Mouse (Mus musculus) cerebellum, adult 11-12 months (tissue): ENCODE measurements around the gene Rnf114.

ENCODE experiments used
- DNase-seq: peaks from one replicate; pipeline ENCODE4 v3.0.0; 2022

Gene Rnf114

DNA sequence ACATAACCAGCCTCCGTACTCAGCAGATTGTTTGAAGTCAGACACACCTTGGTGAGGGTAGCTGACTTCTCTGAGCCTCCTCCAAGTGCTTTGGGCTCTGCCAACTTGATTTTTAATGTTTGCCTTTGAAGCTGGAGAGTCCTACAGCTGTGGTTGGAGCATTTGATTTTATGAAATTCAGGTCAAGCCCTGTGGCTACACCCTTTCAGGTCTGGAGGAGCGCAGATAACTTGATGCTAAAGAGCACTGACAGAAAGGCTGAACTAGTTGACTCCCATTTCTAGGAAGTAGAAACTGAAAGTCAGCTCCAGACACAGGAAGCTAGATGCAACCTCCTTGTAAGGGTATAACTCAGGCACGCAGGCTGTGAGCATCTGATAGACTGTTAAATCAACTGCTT lies 12.7 kb downstream of the Rnf114 start:
- DNase-seq = no peak

DNA sequence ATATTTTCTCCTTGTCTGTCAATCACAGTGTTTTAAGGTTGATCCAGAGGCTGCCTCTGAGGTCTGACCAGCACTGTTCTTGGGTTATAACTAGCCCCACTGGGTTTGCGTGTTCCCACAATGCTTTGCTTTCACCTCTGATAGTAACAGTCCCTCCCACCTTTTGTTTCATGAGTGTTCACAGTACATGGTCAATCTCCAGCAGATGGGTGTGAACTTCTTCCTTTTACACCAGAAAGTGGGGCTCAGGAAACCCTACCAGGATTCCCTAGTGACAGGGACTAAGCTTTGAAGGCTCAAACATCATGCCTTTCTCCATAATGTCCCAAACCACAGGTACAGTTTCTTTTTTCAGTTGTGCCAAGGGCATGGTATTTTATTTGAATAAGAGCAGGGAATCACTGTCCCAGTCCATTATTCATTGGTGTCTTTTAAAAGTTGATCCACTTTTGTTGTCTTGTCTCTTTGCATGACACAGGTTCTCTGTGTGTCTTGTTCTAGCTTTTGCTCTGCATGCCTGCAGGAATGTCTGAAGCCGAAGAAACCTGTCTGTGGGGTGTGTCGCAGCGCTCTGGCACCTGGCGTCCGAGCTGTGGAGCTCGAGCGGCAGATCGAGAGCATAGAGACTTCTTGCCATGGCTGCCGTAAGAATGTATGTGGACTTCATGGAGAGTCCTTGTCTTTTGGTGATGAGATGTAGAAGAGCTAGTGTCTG lies 14.3 kb downstream of the Rnf114 start:
- DNase-seq = peak; percentile 20

- DNase-seq = no peak
Observed at GRCm38 (mm10) chr2:167507719-167508385, 15.4 kb downstream of the Rnf114 start.

DNA sequence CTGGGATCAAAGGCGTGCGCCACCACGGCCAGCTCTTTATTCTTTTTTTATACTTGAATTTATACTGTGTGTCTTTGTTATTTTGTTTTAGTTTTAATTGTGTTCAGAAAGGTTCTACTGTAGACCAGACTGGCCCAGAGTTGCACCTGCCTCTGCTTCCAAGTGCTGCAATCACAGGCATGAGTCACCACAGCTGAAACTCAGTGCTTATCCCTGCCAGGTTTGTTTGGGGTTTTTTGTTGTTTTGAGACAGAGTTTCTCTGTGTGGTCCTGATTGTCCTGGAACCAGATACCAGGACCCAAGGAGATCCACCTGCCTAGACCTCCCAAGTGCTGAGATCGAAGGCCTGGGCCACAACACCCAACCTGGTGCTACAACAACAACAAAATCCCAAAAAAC lies 16.1 kb downstream of the Rnf114 start:
- no peak for DNase-seq

DNA sequence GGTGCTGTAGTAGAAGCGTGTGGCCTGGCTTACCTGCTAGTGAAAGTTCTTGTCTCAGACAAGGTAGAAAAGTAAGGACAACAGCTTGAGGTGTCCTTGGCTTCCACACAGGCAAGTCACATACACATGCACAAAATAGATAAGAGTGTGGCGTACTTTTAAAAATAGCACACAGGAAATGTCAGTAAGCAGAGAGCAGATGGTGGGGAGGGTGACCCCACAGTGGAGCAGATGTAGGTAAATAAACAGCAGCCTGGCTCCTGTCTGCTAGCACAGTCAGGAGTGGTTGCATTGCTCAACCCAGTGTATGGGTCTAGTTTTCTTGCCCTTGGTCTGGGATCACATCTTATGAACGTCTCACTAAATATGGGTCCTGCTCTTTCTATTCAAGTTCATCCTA lies 18.0 kb downstream of the Rnf114 start:
- no peak for DNase-seq

DNA sequence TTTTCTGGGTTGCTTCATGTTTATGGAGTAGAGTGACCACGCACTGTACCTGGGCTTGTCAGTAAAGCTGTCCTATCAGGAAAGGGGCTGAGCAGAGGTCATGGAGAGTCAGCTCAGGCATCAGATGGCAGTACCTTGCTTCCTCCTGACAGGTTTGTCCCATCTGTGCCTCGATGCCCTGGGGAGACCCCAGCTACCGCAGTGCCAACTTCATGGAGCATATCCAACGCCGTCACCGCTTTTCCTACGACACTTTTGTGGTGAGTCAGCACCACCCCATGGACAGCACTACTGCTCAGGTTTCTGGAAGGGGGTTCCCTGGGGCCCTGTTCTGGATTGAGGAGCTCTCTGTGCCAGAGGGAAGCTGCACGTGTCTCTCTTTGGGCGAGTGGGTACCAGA lies 19.9 kb downstream of the Rnf114 start:
- no peak for DNase-seq

GRCm38 (mm10) chr2:167512970-167513369 lies 20.5 kb downstream of the Rnf114 start:
- DNase-seq = no peak

- no peak for DNase-seq
Observed at GRCm38 (mm10) chr2:167514641-167515040, 22.2 kb downstream of the Rnf114 start.

GRCm38 (mm10) chr2:167515688-167516087 lies 23.2 kb downstream of the Rnf114 start:
- DNase-seq = no peak

DNA sequence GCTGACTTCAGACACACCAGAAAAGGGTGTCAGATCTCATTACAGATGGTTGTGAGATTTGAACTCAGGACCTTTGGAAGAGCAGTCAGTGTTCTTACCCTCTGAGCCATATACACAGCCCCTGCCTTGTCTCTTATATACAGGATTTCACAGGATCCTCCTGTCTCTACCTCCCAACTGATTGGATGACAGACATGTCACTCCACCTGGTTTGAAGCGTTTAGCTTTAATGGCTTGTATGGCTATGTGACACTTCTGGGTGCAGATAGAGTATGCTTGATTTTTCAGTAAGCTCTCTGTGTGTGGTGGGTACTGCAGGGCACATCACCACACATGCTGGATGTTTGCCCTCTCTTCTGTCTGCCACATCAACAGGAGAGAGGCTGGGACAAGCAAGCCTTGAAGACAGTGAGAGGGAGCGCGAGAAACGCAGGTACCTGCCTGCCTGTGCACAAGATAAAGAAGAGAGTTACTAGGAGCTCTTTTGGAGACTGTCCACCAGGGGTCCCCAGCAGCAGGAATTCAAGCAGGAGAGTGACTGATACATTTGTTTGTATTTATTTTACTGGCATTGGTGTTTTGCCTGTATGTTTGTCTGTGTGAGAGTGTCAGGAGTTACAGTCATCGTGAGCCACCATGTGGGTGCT lies 27.3 kb downstream of the Rnf114 start:
- no peak for DNase-seq

DNA sequence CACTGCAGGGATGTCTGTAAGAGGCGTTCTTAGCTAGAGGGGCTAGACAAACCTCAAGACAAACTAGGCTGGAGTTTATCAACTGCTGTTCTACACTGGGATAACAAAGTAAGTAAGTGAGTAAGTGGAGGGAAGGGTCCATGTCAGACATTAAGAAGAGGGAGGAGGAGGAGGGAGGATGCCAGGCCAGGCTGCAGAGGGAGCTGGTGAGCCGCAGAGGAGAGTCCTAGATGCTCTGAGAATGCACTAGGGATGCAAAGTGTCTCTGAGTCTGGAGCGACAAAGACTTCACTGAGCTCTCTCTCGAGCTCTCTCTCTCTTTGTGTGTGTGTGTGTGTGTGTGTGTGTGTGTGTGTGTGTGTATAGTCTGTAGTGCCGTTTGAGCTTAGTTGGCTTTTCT lies 35.8 kb downstream of the Rnf114 start:
- DNase-seq = no peak

- DNase-seq = no peak
Observed at GRCm38 (mm10) chr2:167529935-167530513, 37.6 kb downstream of the Rnf114 start.

- no peak for DNase-seq
Observed at GRCm38 (mm10) chr2:167530536-167530935, 38.1 kb downstream of the Rnf114 start.

GRCm38 (mm10) chr2:167532131-167532530 lies 39.7 kb downstream of the Rnf114 start:
- no peak for DNase-seq

- DNase-seq = no peak
Observed at GRCm38 (mm10) chr2:167533880-167534279, 41.4 kb downstream of the Rnf114 start.

DNA sequence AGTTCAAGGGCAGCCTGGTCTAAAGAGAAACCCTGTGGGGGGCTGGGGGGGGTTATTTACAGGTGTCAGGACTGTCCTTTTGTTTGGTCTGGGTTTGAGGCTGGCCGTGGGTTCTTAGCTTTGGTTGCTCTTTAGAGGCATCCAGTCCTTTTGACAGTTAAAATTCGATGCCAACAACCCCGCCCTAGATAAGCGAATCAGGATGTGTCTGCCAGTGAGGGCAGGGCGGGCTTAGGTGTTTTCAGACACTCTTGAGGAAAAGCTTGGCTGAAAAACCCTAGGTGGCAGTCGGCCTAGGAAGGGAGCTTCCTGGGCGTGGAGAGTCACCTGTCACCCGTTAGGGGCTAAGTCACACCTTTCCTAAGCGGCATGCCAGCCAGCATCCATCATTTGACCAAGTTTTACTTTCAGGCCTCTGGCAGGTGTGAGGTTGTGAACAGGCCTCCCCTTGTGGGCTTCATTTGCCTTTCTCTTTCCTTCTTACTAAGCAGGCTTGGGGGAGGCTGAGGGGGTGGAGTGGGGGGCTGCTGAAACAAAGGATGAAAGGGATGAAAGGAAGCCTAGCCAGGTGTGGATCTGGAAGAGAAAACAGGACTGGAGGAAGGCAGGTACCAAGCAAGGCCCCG lies 44.0 kb downstream of the Rnf114 start:
- DNase-seq = no peak

DNA sequence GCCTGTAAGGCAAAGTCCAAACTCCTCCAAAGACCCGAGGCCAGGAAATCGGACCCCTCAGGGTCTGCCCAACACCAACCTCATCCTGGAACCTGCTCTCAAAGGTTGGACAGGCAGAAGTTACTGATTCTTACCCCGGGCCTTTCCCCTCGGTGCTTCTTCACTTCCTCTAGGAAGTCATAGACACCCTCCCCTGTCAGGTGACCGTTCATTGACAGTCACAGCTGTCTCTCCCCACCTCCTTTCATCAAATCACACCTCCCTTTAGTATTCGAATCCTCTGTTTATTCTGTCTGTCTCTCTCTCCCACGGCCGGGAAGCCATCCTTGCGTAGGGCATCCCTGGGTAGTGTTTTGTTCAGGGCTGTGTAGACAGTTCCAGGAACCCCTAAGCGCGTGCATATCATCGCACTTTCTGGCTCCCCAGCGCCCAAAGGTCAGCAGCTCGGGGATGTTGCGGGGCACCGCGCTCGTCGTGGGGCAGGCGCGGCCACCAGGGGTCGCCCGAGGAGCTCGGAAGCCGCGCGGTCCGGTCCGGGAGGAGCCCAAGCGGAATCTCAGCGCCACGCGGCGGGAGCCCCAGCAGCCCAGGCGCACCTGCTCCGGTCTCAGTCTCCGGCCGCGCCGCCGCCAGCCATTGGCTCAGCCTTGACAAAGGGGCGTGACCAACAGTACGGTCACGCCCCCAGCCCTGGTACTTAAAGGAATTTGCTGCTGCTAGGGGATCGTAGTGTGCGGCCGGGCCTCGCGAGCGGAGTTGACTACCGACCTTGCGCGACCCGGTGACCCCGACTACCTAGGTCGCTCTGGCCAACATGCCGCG lies 45.2 kb downstream of the Rnf114 start, which contains the start of gene Snai1:
Gene Snai1, plus strand, starts transcription at position 720 of the 822 bp plus-strand sequence.
- DNase-seq = peak; percentile 89

GRCm38 (mm10) chr2:167538671-167539306 lies 46.3 kb downstream of the Rnf114 start:
- DNase-seq = no peak

- no peak for DNase-seq
Observed at GRCm38 (mm10) chr2:167539536-167540476, 47.4 kb downstream of the Rnf114 start.

DNA sequence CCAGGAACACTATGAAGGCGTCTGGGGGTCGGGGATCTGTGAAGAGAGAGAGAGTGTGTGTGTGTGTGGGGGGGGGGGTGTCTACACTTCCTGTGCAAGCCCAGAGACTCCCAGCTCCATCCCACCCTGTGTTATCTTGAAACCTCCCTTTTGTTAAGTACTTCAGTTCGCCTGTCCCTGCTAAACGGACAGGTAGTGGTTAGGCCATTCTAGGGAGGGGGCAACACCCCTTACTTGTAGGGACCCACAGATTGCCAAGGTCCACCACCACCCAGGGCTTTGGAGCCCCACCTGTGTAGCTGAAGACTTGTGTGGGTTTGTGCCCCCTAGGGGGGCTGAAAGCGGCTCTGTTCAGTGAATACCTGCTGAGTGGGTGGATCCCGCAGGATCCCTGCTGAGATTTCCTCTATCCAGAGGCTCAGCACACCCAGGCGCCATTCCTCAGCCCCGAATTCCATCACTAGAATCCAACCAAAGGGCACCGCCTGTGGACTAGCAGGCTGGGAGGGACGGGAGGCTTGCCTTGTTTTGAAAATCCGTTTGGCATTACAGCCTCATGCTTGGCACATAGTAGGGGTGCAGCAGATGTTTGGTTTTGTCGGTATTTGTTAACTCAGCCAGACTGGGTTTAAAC lies 48.1 kb downstream of the Rnf114 start:
- DNase-seq = no peak
